Mouse (Mus musculus): ENCODE data around the gene Mylk. TPM values are rescaled to one million over a fixed set of nuclear protein-coding genes. Genes with fewer than 3 reads are reported as not detected.

The Mylk gene
- polyA plus RNA-seq, 1 experiment from 2014 or later: 262 TPM

GRCm38 (mm10) chr16:34895916-34896315, 150.9 kb downstream of the Mylk start:
- no peak for ATAC-seq (ENCODE audit: insufficient number of reproducible peaks, insufficient read depth, low FRiP score, low read depth)
- 85% methylated on average over 10 of the region's 10 CpGs for WGBS
- no peaks in the 10 kb centered on the region for H3K27me3 ChIP-seq (ENCODE audit: control insufficient read depth, insufficient read depth, low read length)
- no peaks in the 10 kb centered on the region for H3K9me3 ChIP-seq (ENCODE audit: control insufficient read depth, low read depth, low read length)
- H3K4me3 ChIP-seq (ENCODE audit: low read depth, low read length): no peak overlapping the region
- H3K4me2 ChIP-seq (replicated peaks; ENCODE audit: low read depth, low read length): no peak overlapping the region
- no peak overlapping the region for H3K27ac ChIP-seq (ENCODE audit: low read length)
- peaks cover 5% of the 10 kb centered on the region; the same call in 1 of the 2 replicates for H3K4me1 ChIP-seq (ENCODE audit: control insufficient read depth, insufficient read depth, low read length)
- no peaks in the 10 kb centered on the region for H3K36me3 ChIP-seq (ENCODE audit: control insufficient read depth, insufficient read depth, low read length)
- no peak overlapping the region for H3K9ac ChIP-seq (replicated peaks; ENCODE audit: low read depth, low read length)

- H3K4me2 ChIP-seq (replicated peaks; ENCODE audit: low read depth, low read length): no peak overlapping the region
- H3K4me1 ChIP-seq (ENCODE audit: control insufficient read depth, insufficient read depth, low read length): peaks cover 5% of the 10 kb centered on the region; the same call in 1 of the 2 replicates
- H3K27me3 ChIP-seq (ENCODE audit: control insufficient read depth, insufficient read depth, low read length): no peaks in the 10 kb centered on the region
- no peaks in the 10 kb centered on the region for H3K9me3 ChIP-seq (ENCODE audit: control insufficient read depth, low read depth, low read length)
- ATAC-seq (ENCODE audit: insufficient number of reproducible peaks, insufficient read depth, low FRiP score, low read depth): no peak
- WGBS: 78% methylated on average over 3 of the region's 3 CpGs
- no peak overlapping the region for H3K27ac ChIP-seq (ENCODE audit: low read length)
- no peak overlapping the region for H3K9ac ChIP-seq (replicated peaks; ENCODE audit: low read depth, low read length)
- no peak overlapping the region for H3K4me3 ChIP-seq (ENCODE audit: low read depth, low read length)
- no peaks in the 10 kb centered on the region for H3K36me3 ChIP-seq (ENCODE audit: control insufficient read depth, insufficient read depth, low read length)
These were observed 152.0 kb downstream of the Mylk start for GRCm38 (mm10) chr16:34896996-34897395.

- Histone ChIP-seq H3K27ac (ENCODE audit: low read length) (no peak overlapping the region), H3K9ac (replicated peaks; ENCODE audit: low read depth, low read length) (no peak overlapping the region), H3K4me1 (ENCODE audit: control insufficient read depth, insufficient read depth, low read length) (peaks cover 5% of the 10 kb centered on the region; the same call in 1 of the 2 replicates), H3K36me3 (ENCODE audit: control insufficient read depth, insufficient read depth, low read length) (no peaks in the 10 kb centered on the region), H3K27me3 (ENCODE audit: control insufficient read depth, insufficient read depth, low read length) (no peaks in the 10 kb centered on the region), H3K4me2 (replicated peaks; ENCODE audit: low read depth, low read length) (no peak overlapping the region), H3K4me3 (ENCODE audit: low read depth, low read length) (no peak overlapping the region), H3K9me3 (ENCODE audit: control insufficient read depth, low read depth, low read length) (no peaks in the 10 kb centered on the region)
- WGBS: 77% methylated on average over 7 of the region's 7 CpGs
- no peak for ATAC-seq (ENCODE audit: insufficient number of reproducible peaks, insufficient read depth, low FRiP score, low read depth)
These were observed 153.2 kb downstream of the Mylk start for GRCm38 (mm10) chr16:34898057-34898789.

- Histone ChIP-seq H3K27me3 (ENCODE audit: control insufficient read depth, insufficient read depth, low read length) (no peaks in the 10 kb centered on the region), H3K27ac (ENCODE audit: low read length) (peak overlapping the region; percentile 39; the same call in 1 of the 2 replicates), H3K4me2 (replicated peaks; ENCODE audit: low read depth, low read length) (no peak overlapping the region; the same call in 1 of the 2 replicates), H3K4me1 (ENCODE audit: control insufficient read depth, insufficient read depth, low read length) (peaks cover 5% of the 10 kb centered on the region; the same call in 1 of the 2 replicates), H3K4me3 (ENCODE audit: low read depth, low read length) (no peak overlapping the region), H3K9ac (replicated peaks; ENCODE audit: low read depth, low read length) (no peak overlapping the region), H3K9me3 (ENCODE audit: control insufficient read depth, low read depth, low read length) (no peaks in the 10 kb centered on the region), H3K36me3 (ENCODE audit: control insufficient read depth, insufficient read depth, low read length) (no peaks in the 10 kb centered on the region)
- WGBS: 43% methylated on average over 11 of the region's 11 CpGs
- 0 out of 2 replicates have a peak, but pooled peaks have one; percentile 5 for ATAC-seq (ENCODE audit: insufficient number of reproducible peaks, insufficient read depth, low FRiP score, low read depth)
These were observed 154.2 kb downstream of the Mylk start for GRCm38 (mm10) chr16:34899071-34899808.

- H3K4me3 ChIP-seq (ENCODE audit: low read depth, low read length): no peak overlapping the region
- no peak for ATAC-seq (ENCODE audit: insufficient number of reproducible peaks, insufficient read depth, low FRiP score, low read depth)
- 41% methylated on average over 5 of the region's 5 CpGs for WGBS
- H3K4me2 ChIP-seq (replicated peaks; ENCODE audit: low read depth, low read length): no peak overlapping the region
- no peaks in the 10 kb centered on the region for H3K9me3 ChIP-seq (ENCODE audit: control insufficient read depth, low read depth, low read length)
- peaks cover 9% of the 10 kb centered on the region; the same call in 1 of the 2 replicates for H3K4me1 ChIP-seq (ENCODE audit: control insufficient read depth, insufficient read depth, low read length)
- no peak overlapping the region for H3K9ac ChIP-seq (replicated peaks; ENCODE audit: low read depth, low read length)
- no peaks in the 10 kb centered on the region for H3K27me3 ChIP-seq (ENCODE audit: control insufficient read depth, insufficient read depth, low read length)
- H3K36me3 ChIP-seq (ENCODE audit: control insufficient read depth, insufficient read depth, low read length): no peaks in the 10 kb centered on the region
- peak overlapping the region; percentile 39; the same call in 1 of the 2 replicates for H3K27ac ChIP-seq (ENCODE audit: low read length)
These were observed 155.0 kb downstream of the Mylk start for GRCm38 (mm10) chr16:34899997-34900396.

DNA sequence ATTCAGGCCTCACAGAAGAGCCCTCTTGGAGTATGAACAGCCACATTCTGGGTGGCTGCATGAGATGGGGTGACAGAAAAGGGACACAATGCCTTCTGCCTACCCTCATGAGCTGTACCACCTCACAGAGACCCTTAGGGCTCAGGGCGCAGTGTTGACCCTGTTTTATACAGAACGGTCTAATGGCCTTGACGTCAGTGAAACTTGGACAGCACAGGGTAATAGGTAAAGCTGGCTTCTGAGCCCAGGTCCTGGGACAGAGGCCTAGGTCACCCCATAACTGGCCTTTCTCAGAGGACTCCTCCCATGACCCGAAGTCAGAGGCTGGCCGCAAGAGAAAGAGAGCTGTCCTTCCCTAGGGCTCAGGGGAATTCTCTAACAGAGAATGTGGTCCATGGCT, 155.5 kb downstream of the Mylk start:
- no peaks in the 10 kb centered on the region for H3K9me3 ChIP-seq (ENCODE audit: control insufficient read depth, low read depth, low read length)
- no peak overlapping the region for H3K9ac ChIP-seq (replicated peaks; ENCODE audit: low read depth, low read length)
- no peak for ATAC-seq (ENCODE audit: insufficient number of reproducible peaks, insufficient read depth, low FRiP score, low read depth)
- H3K27me3 ChIP-seq (ENCODE audit: control insufficient read depth, insufficient read depth, low read length): no peaks in the 10 kb centered on the region
- H3K36me3 ChIP-seq (ENCODE audit: control insufficient read depth, insufficient read depth, low read length): no peaks in the 10 kb centered on the region
- 89% methylated on average over 5 of the region's 5 CpGs for WGBS
- no peak overlapping the region for H3K27ac ChIP-seq (ENCODE audit: low read length)
- H3K4me1 ChIP-seq (ENCODE audit: control insufficient read depth, insufficient read depth, low read length): peaks cover 9% of the 10 kb centered on the region; the same call in 1 of the 2 replicates
- no peak overlapping the region for H3K4me3 ChIP-seq (ENCODE audit: low read depth, low read length)
- no peak overlapping the region for H3K4me2 ChIP-seq (replicated peaks; ENCODE audit: low read depth, low read length)

- Histone ChIP-seq H3K4me1 (ENCODE audit: control insufficient read depth, insufficient read depth, low read length) (peaks cover 9% of the 10 kb centered on the region; the same call in 1 of the 2 replicates), H3K27me3 (ENCODE audit: control insufficient read depth, insufficient read depth, low read length) (no peaks in the 10 kb centered on the region), H3K9ac (replicated peaks; ENCODE audit: low read depth, low read length) (no peak overlapping the region), H3K9me3 (ENCODE audit: control insufficient read depth, low read depth, low read length) (no peaks in the 10 kb centered on the region), H3K4me3 (ENCODE audit: low read depth, low read length) (no peak overlapping the region), H3K36me3 (ENCODE audit: control insufficient read depth, insufficient read depth, low read length) (no peaks in the 10 kb centered on the region), H3K27ac (ENCODE audit: low read length) (peak overlapping the region; percentile 35; the same call in 1 of the 2 replicates), H3K4me2 (replicated peaks; ENCODE audit: low read depth, low read length) (no peak overlapping the region)
- ATAC-seq (ENCODE audit: insufficient number of reproducible peaks, insufficient read depth, low FRiP score, low read depth): no peak
- WGBS: 47% methylated on average over 2 of the region's 2 CpGs
These were observed 156.0 kb downstream of the Mylk start for GRCm38 (mm10) chr16:34901031-34901430.

GRCm38 (mm10) chr16:34901611-34902293, 156.7 kb downstream of the Mylk start:
- 69% methylated on average over 7 of the region's 7 CpGs for WGBS
- Histone ChIP-seq H3K4me1 (ENCODE audit: control insufficient read depth, insufficient read depth, low read length) (peaks cover 10% of the 10 kb centered on the region; the same call in 1 of the 2 replicates), H3K4me3 (ENCODE audit: low read depth, low read length) (no peak overlapping the region), H3K9me3 (ENCODE audit: control insufficient read depth, low read depth, low read length) (no peaks in the 10 kb centered on the region), H3K9ac (replicated peaks; ENCODE audit: low read depth, low read length) (no peak overlapping the region), H3K4me2 (replicated peaks; ENCODE audit: low read depth, low read length) (no peak overlapping the region), H3K27ac (ENCODE audit: low read length) (peak overlapping the region; percentile 35; the same call in 1 of the 2 replicates), H3K27me3 (ENCODE audit: control insufficient read depth, insufficient read depth, low read length) (no peaks in the 10 kb centered on the region), H3K36me3 (ENCODE audit: control insufficient read depth, insufficient read depth, low read length) (no peaks in the 10 kb centered on the region)
- ATAC-seq (ENCODE audit: insufficient number of reproducible peaks, insufficient read depth, low FRiP score, low read depth): peak; percentile 21; the same call in 1 of the 2 replicates
